Mouse (Mus musculus) stomach, embryonic 16.5 days (tissue): ENCODE results near the gene Ptges3. TPM values are rescaled to one million over a fixed set of nuclear protein-coding genes. Genes with fewer than 3 reads are reported as not detected.

Experiments used
- ATAC-seq: fragments of 200-750 bp; cut with Nextera tagmentation; 2 replicates; pipeline ENCODE4 v1.8.0; 2017; ENCODE audit warnings: moderate number of reproducible peaks, moderate TSS enrichment; ENCODE audit not compliant: insufficient read depth, low FRiP score
- H3K27ac ChIP-seq: fragments of 300-500 bp; sonication (generic); 2 replicates; pipeline ENCODE4 v1.5.1; 2014; ENCODE audit warnings: low read length
- H3K27me3 ChIP-seq: fragments of 300-500 bp; sonication (generic); 2 replicates; pipeline ENCODE4 v1.6.1; 2014; ENCODE audit warnings: low read length, control low read depth, mixed read lengths; ENCODE audit not compliant: control insufficient read depth, insufficient read depth
- H3K36me3 ChIP-seq: fragments of 300-500 bp; sonication (generic); 2 replicates; pipeline ENCODE4 v1.6.1; 2014; ENCODE audit warnings: low read length; ENCODE audit not compliant: control insufficient read depth, insufficient read depth
- H3K4me1 ChIP-seq: fragments of 300-500 bp; sonication (generic); 2 replicates; pipeline ENCODE4 v1.6.1; 2014; ENCODE audit warnings: low read length, control low read depth, mixed read lengths; ENCODE audit not compliant: control insufficient read depth, insufficient read depth
- H3K4me2 ChIP-seq: fragments of 300-500 bp; sonication (generic); 2 replicates; pipeline ENCODE4 v1.6.1; 2014; ENCODE audit warnings: low read depth, low read length, mixed read lengths
- H3K4me3 ChIP-seq: fragments of 300-500 bp; sonication (generic); replicated peaks from 2 replicates; pipeline ENCODE4 v1.5.1; 2014; ENCODE audit warnings: mild to moderate bottlenecking, low read length
- H3K9ac ChIP-seq: fragments of 300-500 bp; sonication (generic); 2 replicates; pipeline ENCODE4 v1.6.1; 2014; ENCODE audit warnings: low read length
- H3K9me3 ChIP-seq: fragments of 300-500 bp; sonication (generic); replicated peaks from 2 replicates; pipeline ENCODE4 v1.6.1; 2016; ENCODE audit warnings: low read length, control low read depth; ENCODE audit not compliant: control insufficient read depth
- WGBS: fragments of 180-500 bp; shearing (Covaris S2); extraction: QIAGEN DNeasy Blood & Tissue Kit; methylation state at CpG from one replicate; pipeline ENCODE4 v1.1.7; 2014; 5-methylcytosine and 5-hydroxymethylcytosine counted together
- microRNA counts: library from miRNA; unstranded; fragments of <30 nt; microRNA quantifications from one replicate; lab custom pipeline; 2016
- microRNA-seq: library from miRNA; unstranded; fragments of <30 nt; microRNA quantifications from one replicate; pipeline ENCODE4, GENCODE M21; 2016
- polyA plus RNA-seq: library from polyadenylated mRNA; unstranded; fragments of >200 nt; fragmentation: Nextera tagmentation; extraction: Ambion mirVana; gene quantifications from 2 replicates; pipeline ENCODE4 v1.2.1, GENCODE M21; 2015

The Ptges3 gene
- polyA plus RNA-seq, 1 experiment from 2014 or later: 406 TPM

DNA sequence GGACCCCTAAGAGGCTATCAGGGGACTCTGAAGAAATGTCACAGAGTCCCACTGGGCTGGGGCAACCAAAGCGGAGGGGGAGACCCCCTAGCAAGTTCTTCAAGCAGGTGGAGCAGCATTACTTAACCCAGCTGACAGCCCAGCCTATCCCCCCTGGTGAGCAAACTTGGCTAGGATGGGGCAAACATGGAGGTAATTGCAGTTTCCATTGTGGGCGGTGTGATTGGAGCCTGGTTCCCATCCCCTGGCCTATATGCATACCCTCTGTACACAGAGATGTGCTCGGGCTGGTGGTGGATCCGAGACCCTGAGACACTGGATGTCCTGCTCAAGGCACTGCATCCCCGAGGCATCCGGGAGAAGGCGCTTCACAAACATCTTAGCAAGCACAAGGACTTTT lies 65.1 kb downstream of the Ptges3 start:
- Histone ChIP-seq H3K27ac (no peak overlapping the region), H3K4me1 (no peaks in the 10 kb centered on the region), H3K4me2 (no peak overlapping the region), H3K9ac (no peak overlapping the region), H3K27me3 (no peaks in the 10 kb centered on the region), H3K9me3 (no peaks in the 10 kb centered on the region), H3K4me3 (no peak overlapping the region), H3K36me3 (peaks cover 49% of the 10 kb centered on the region)
- WGBS: 90% methylated on average over 7 of the region's 7 CpGs
- no peak for ATAC-seq

DNA sequence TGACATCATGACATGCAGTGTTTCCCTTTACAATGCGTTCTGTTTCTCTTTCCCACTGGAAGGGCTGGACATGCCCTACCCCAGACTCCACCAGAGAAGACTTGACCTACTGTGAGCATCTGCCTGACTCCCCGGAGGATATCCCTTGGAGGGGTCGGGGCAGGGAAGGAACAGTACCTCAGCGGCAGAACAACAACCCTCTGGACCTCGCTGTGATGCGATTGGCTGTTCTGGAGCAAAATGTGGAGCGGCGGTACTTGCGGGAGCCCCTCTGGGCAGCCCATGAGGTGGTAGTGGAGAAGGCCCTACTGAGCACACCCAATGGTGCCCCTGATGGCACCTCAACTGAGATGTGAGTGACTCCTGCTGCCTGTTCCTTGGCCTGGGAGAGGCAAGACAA lies 66.1 kb downstream of the Ptges3 start:
- ATAC-seq: no peak
- no peak overlapping the region for H3K9ac ChIP-seq
- H3K27ac ChIP-seq: no peak overlapping the region
- H3K27me3 ChIP-seq: no peaks in the 10 kb centered on the region
- WGBS: 94% methylated on average over 9 of the region's 9 CpGs
- no peak overlapping the region for H3K4me3 ChIP-seq
- no peaks in the 10 kb centered on the region for H3K9me3 ChIP-seq
- no peak overlapping the region for H3K4me2 ChIP-seq
- no peaks in the 10 kb centered on the region for H3K4me1 ChIP-seq
- H3K36me3 ChIP-seq: peaks cover 41% of the 10 kb centered on the region

- no peak overlapping the region for H3K4me3 ChIP-seq
- ATAC-seq: no peak
Observed at GRCm38 (mm10) chr10:128125951-128126350, 67.2 kb downstream of the Ptges3 start.

More at GRCm38 (mm10) chr10:128125951-128126350, 67.2 kb downstream of the Ptges3 start:
- WGBS: 90% methylated on average over 14 of the region's 14 CpGs
- Histone ChIP-seq H3K9me3 (no peaks in the 10 kb centered on the region), H3K36me3 (peaks cover 46% of the 10 kb centered on the region), H3K27ac (no peak overlapping the region), H3K4me1 (no peaks in the 10 kb centered on the region), H3K4me2 (no peak overlapping the region), H3K9ac (no peak overlapping the region), H3K27me3 (no peaks in the 10 kb centered on the region)

MicroRNA genes within 50 kb of the gene (microRNA counts, 519-probe panel; counts per million panel counts)
- microRNA mmu-miR-677 (lab: Ali Mortazavi, UCI): 898 counts per million, percentile 4 among the panel's probes with 10 or more counts

Small RNA genes within 50 kb of the gene (microRNA-seq; reads per million reads assigned to microRNA genes)
- gene Mir677: 8.3 reads per million, percentile 30 among the genes with 10 or more reads in this experiment

Other genes starting within 250 kb of the Ptges3 start
- not detected in 2 replicates for gene Rdh19, start 209.0 kb upstream of the Ptges3 start, polyA plus RNA-seq
- gene Rdh16f2, start 192.5 kb upstream of the Ptges3 start, polyA plus RNA-seq: 0.10 TPM in 1 of 2 replicates, not detected in the other
- 0.40 and 0.57 TPM in 2 replicates for gene Rdh7, start 170.1 kb upstream of the Ptges3 start, polyA plus RNA-seq
- gene Sdr9c7, start 160.4 kb upstream of the Ptges3 start, polyA plus RNA-seq: 4.4 and 12.2 TPM in 2 replicates
- gene Hsd17b6, start 51.3 kb upstream of the Ptges3 start, polyA plus RNA-seq: not detected in 2 replicates
- 64.6 and 68.4 TPM in 2 replicates for gene Prim1, start 43.8 kb upstream of the Ptges3 start, polyA plus RNA-seq
- gene Naca, start 23.4 kb upstream of the Ptges3 start, polyA plus RNA-seq: 625 and 721 TPM in 2 replicates
- gene Atp5b, start 24.3 kb downstream of the Ptges3 start, polyA plus RNA-seq: 2,507 and 2,568 TPM in 2 replicates
- gene Baz2a, start 32.6 kb downstream of the Ptges3 start, polyA plus RNA-seq: 8.3 and 10.0 TPM in 2 replicates
- gene Rbms2, start 121.3 kb downstream of the Ptges3 start, polyA plus RNA-seq: 30.3 and 34.2 TPM in 2 replicates
- 3.2 and 3.7 TPM in 2 replicates for gene Gls2, start 135.5 kb downstream of the Ptges3 start, polyA plus RNA-seq
- gene Spryd4, start 152.9 kb downstream of the Ptges3 start, polyA plus RNA-seq: 32.4 and 33.5 TPM in 2 replicates
- gene Mip, start 166.9 kb downstream of the Ptges3 start, polyA plus RNA-seq: not detected in 2 replicates
- 30.4 and 35.0 TPM in 2 replicates for gene Timeless, start 173.1 kb downstream of the Ptges3 start, polyA plus RNA-seq
- gene Apon, start 195.1 kb downstream of the Ptges3 start, polyA plus RNA-seq: 0.52 and 0.66 TPM in 2 replicates
- 5.7 and 7.3 TPM in 2 replicates for gene Apof, start 209.7 kb downstream of the Ptges3 start, polyA plus RNA-seq
- gene Stat2, start 211.6 kb downstream of the Ptges3 start, polyA plus RNA-seq: 14.1 and 16.1 TPM in 2 replicates
- 0.55 and 0.57 TPM in 2 replicates for gene Il23a, start 239.8 kb downstream of the Ptges3 start, polyA plus RNA-seq
- 29.0 and 30.4 TPM in 2 replicates for gene Pan2, start 244.4 kb downstream of the Ptges3 start, polyA plus RNA-seq